Mouse (Mus musculus) bone marrow macrophage, adult 2 months (primary cell): ENCODE data around the gene Lrrfip2.

Experiments
- CTCF ChIP-seq: IDR thresholded peaks from 2 replicates; pipeline ENCODE4 v1.5.1; 2012; ENCODE audit warnings: low read depth, mild to moderate bottlenecking, low read length, moderate library complexity
- POLR2A ChIP-seq: IDR thresholded peaks from 2 replicates; pipeline ENCODE4 v1.6.1; 2012; ENCODE audit warnings: mild to moderate bottlenecking, low read depth, low read length, borderline replicate concordance

DNA sequence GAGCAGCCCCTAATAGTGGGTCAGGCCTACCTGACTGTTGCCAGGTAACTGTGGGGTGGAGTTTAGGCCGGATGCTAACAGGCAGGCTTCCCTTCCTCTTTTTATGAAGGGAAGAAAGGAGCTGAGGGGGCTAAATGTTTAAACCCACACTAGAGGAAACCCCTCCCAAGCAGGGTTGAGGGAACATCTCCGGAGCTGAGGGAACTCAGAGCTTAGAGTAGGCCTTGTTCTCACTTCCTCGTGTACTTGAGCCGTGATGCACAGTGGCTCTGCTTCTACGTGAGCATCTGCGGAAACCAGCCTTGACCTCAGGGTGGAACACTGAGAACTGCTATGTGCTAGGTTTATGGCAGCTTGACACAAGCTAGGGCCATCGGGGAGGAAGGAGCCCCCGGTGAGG is 36.6 kb upstream of the Lrrfip2 start:
- no peak for TF ChIP-seq POLR2A
- TF ChIP-seq CTCF: no peak
